Mouse (Mus musculus) splenic B cell, adult 2 months (primary cell): ENCODE measurements around the gene Samd5.

Source experiments
- DNase-seq: peaks from one replicate; pipeline ENCODE4 v3.0.0-alpha.2; 2011; ENCODE audit warnings: low read depth, low spot score
- H3K27me3 ChIP-seq: 2 replicates; pipeline ENCODE4 v1.6.1; 2012; ENCODE audit warnings: mild to moderate bottlenecking, low read length, moderate library complexity, mixed read lengths; ENCODE audit not compliant: control insufficient read depth, poor library complexity, insufficient read depth, severe bottlenecking
- H3K36me3 ChIP-seq: 2 replicates; pipeline ENCODE4 v1.6.1; 2012; ENCODE audit warnings: mild to moderate bottlenecking, low read length, moderate library complexity, mixed read lengths; ENCODE audit not compliant: control insufficient read depth, poor library complexity, insufficient read depth, severe bottlenecking

The Samd5 gene

DNA sequence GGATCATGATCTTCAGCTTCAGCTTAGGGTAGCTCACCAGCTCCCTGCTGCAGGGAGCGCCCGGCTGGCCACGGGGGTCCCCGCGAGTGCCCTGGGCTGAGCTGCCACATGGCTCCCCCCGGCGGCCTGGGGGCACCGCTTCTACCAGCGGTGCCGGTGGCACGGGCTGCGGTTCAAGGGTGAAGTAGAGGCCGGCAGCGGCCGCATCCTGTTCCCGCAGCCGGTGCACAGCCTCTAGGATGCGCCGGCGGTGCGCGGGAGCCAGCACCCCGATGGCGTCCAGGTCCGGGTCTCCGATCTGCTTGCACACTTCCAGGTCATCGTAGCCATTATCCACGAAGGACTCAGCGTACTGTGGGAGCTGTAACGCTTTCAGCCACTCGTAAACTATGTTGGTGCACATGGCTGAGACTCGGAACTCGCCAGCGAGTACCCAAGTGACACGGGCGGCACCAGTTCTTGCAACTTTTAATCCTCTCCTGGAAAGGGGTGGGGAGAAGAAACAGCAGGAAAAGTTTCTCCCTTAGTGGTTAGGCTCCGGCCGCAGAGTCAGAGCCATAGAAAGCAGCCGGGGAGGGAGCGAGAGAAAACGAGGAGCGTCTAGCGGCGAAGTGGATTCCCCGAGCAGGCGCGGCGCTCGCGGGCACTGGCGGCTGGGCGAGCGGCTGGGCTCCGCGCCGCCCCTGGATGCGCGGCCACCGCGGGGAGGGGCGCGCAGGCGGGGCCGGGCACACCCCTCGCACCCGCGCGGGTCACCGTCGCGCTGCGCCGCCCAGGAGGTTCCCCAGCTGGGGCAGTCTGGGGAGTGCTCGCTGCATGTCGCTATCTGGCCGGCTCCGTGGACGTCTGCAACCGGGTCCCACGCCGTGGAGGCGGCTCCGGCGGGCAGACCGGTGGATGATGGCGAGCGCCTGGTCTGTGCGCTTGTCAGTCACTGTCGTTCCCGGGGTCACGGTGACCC, at the start of gene Samd5:
Samd5 (minus strand) TSS at position 648 of the 961 bp plus-strand sequence.
- no peaks in the 10 kb centered on the region for H3K27me3 ChIP-seq
- DNase-seq: no peak
- H3K36me3 ChIP-seq: no peaks in the 10 kb centered on the region

DNA sequence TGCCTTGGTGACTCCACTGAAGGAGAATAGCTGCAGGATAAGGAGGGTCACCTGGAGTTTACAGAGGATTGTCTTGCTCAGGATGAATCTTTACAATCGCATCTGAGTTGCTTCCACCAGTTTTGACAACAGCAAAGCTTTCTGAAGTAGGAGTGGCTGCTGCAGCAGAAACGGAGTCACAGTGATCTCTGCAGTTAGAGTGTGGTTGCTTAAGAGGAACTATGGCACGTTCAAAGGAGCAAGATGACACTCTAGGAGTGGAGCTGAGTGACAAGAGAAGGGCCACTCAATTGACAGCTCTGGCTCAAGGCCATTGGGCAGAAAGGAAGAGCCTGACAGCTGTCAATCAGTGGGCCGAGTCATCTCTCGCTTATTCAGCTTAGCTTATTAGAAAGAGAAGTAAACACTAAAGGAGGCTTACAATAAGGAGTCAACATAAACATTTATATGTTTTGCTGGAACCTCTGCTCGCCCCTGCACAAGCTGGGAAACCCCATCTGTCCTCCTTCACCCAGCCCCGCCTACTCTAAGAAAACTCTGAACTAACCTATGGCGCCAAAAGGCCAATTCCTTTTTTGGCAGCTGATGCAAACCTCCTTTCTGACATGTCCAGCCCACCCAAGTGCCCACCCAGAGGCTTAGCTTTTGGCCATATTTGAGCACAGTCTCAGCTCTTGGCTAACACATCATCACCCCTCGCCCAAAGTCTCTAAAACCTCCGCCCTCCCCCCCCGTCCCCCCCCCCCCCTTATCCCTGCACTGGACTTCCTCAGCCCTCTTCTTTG, 47.7 kb upstream of the Samd5 start:
- Histone ChIP-seq H3K36me3 (no peaks in the 10 kb centered on the region), H3K27me3 (no peaks in the 10 kb centered on the region)
- DNase-seq: no peak

GRCm38 (mm10) chr10:9720027-9720426, 45.0 kb upstream of the Samd5 start:
- no peaks in the 10 kb centered on the region for H3K27me3 ChIP-seq
- H3K36me3 ChIP-seq: no peaks in the 10 kb centered on the region
- no peak for DNase-seq

DNA sequence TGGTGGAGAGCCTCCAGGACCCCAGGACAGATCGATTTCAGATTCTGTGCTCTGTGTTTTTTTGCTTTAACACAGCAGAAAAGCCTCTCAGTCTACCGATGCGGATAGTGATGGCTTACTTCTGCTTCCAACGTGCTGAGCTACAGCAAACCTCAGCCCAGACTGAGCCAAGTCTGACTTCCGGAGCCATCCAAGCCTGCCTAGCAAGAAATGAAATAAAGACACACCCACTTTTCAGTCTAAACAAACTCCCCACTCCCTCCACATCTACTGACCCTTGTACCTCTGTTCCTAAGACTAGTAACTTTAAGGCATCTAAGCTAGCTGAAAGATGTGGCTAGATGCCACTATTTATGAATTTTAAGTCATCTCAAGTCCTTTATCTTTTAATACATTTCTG, 43.1 kb upstream of the Samd5 start:
- no peaks in the 10 kb centered on the region for H3K27me3 ChIP-seq
- H3K36me3 ChIP-seq: no peaks in the 10 kb centered on the region
- DNase-seq: no peak

DNA sequence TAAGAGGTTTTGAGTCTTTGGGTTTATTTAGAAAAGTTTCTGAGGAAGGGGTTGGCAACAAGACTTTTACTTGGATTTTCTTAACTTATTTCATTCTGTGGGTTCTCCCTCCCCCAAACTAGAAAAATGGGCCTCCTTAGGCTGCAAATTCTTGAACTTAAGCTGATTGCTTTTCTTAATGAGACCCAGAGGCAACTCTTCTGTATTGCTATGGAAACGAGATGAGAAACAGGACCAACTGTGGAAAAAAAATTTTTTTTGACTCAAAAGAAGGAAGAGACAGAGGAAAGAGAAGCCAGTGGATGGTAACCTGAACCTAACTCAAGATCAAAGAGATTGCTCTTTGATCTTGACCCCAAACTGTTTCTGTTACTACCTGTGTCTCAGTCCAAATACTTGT, 29.9 kb upstream of the Samd5 start:
- no peak for DNase-seq
- no peaks in the 10 kb centered on the region for H3K36me3 ChIP-seq
- no peaks in the 10 kb centered on the region for H3K27me3 ChIP-seq

DNA sequence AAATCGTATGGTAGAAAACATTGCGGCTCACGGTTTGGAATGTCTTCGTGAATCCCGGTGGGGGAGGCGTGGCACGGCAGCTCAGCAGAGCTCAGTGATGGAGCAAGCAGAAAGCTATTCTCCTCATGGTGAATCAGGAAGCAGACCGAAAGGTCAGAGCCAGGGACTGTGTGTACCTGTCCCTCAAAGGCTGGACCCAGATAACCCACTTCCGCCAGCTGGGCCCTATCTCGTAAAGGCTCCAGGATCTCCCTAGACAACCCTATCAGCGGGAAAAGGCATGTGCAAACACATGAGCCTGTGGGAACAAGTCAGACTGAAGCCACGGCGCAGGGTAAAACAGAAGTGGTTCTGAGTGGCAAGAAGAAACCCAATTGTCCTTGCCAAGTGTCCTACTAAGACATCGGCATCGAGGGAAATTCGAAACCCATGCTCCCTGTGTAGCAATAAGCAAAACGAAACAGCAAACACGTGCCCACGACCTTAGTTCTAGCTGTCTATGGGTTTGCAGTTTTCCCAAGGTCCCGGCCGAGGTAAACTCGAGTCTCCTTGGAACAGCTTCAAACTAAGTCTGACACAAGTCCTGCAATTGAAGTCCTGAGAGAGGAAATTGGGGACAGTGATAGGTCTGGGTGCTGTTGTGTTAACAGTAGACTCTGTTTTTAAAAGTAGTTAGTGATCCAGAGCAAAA, 24.2 kb upstream of the Samd5 start:
- no peaks in the 10 kb centered on the region for H3K36me3 ChIP-seq

DNA sequence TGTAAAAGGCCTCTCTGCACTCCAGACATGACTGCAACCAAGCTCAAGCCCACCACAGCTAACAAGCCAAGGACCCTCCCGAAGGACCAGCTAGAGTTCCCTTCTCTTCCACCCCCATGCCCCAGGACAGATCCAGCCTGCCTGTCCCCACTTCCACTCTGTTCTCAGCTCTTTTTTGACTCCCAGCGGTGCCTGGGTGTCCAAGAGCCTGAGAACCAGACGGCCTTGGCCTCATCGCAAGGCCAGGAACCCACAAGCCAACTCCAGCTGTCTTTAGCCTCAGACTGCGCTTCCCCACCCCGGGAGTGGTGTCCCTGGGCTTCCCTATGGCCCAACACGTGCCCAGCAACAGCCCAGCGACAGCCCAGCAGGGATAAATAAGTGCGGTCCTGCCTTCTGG, 23.1 kb upstream of the Samd5 start:
- DNase-seq: no peak
- no peaks in the 10 kb centered on the region for H3K27me3 ChIP-seq
- H3K36me3 ChIP-seq: no peaks in the 10 kb centered on the region

More for the DNA sequence above, 24.2 kb upstream of the Samd5 start:
- no peak for DNase-seq
- H3K27me3 ChIP-seq: no peaks in the 10 kb centered on the region

DNA sequence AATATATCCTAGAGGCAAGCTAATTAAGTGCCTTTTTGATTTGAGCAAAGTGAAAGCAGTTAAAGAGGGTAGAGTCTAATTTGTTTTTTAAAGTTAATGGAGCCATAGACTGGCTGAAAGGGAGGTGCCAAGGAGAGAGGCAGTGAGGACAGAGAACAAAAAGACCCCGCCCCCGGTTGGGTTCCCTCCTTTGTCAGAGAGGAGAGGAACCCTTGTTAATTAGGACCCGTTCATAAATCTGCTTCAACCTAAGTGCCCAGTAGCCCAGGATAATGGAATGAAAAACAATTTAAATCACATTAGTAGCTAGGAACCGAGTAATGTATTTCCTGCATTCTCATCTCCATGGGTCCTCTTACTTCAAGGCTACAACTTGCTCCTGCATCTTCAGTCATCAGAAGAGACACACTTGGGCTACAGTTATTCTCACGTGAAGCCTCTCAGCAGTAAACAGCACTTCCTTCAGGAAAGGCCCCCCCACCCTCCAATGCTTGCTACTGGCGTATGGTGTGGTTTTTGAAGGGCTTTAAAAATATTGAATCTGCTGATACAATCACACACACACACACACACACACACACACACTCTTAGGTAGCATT, 21.6 kb upstream of the Samd5 start:
- Histone ChIP-seq H3K36me3 (no peaks in the 10 kb centered on the region), H3K27me3 (no peaks in the 10 kb centered on the region)
- no peak for DNase-seq

DNA sequence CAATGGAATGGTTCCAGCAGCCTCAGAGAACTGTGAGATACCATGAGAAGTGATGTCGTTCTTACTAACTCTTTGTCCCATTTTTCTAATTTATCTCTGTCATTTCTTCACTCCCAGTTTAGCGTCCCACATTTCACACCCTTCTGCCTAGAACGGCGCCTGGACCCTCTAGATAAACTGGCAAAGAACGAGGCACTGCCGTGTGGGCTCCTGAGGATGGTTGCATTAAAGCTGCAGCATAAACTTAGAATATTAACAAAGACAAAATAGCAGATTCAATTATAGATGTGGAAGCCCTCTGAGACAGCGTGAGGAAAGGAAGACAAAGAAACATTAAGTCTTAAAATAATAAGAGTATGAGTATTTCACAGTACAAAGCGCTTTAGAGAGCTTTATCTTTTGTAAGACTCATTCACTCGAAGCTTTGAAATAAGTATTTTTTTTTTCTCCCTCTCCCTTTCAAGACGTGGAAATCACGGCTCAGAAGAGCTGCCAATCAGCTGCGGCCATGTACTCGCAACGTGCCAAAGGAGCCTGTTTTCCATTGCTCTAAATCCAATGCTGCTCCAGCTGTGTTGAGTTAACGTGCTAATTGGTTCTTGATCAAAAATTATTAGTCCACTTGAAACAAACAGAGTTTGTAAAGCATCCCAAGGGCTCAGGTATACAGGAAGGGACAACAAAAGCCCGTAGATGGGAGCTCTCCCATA, 19.1 kb upstream of the Samd5 start:
- no peak for DNase-seq
- Histone ChIP-seq H3K36me3 (no peaks in the 10 kb centered on the region), H3K27me3 (no peaks in the 10 kb centered on the region)

DNA sequence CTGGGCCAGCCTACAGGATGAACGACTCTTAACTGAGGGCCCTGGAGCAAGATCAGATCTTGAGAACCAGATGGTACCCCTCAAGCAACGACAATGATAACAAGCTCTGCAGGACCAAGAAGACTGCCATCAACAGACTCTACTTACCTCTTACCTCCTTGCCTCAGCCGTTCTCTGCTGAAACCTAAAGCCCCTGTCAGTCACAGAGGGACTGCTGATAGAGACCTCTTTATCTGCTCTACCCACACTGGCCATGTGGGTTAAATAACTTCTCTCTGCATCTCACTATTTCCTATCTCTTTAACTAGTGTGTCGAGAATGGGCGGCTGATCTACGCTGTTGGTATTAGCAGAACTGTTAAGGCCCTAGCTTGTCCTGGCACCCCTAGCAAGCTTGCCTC, 5.9 kb upstream of the Samd5 start:
- Histone ChIP-seq H3K36me3 (no peaks in the 10 kb centered on the region), H3K27me3 (no peaks in the 10 kb centered on the region)
- no peak for DNase-seq

GRCm38 (mm10) chr10:9679911-9680310, 4.9 kb upstream of the Samd5 start:
- Histone ChIP-seq H3K36me3 (no peaks in the 10 kb centered on the region), H3K27me3 (no peaks in the 10 kb centered on the region)
- DNase-seq: no peak

DNA sequence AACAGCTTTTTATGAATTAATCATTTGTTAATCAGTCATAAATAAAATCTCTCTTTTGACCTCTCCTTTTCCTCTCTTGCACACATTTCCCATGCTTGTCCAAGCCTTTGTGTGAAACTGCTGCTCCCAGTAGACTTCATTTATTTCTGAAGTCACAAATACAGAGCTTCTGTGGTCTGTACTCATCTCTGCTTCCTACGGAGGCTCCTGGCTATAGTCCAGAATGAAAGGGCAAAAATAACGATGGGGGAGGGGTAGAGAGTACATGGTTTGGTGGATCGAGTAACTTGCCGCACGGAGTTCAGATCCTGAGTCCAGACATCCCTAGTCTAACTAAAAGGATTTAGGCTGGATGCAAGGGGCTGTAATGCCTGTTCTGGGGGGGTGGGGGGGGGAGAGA, 3.1 kb upstream of the Samd5 start:
- H3K36me3 ChIP-seq: no peaks in the 10 kb centered on the region
- no peaks in the 10 kb centered on the region for H3K27me3 ChIP-seq
- DNase-seq: no peak

DNA sequence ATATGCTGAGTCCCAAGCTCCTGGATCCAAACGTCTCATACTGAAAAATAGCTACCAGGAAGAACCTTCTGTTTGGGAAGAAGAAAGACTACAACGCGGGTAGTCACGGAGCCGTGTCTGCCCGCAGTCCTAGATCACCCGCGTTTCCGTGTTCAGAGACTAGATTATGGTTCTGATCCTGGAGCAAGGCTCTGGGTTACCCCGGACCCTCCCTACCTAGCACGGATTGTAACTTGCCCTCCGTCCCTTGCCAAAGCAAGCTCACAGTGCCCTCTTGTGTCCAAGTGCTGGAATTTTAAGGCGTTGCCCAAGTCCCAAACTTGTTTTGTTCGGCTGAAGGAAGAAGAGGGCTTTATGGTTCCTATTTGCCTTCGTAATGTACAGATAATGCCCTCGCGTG, 1.9 kb upstream of the Samd5 start:
- peak; percentile 19 for DNase-seq
- no peaks in the 10 kb centered on the region for H3K27me3 ChIP-seq
- no peaks in the 10 kb centered on the region for H3K36me3 ChIP-seq

DNA sequence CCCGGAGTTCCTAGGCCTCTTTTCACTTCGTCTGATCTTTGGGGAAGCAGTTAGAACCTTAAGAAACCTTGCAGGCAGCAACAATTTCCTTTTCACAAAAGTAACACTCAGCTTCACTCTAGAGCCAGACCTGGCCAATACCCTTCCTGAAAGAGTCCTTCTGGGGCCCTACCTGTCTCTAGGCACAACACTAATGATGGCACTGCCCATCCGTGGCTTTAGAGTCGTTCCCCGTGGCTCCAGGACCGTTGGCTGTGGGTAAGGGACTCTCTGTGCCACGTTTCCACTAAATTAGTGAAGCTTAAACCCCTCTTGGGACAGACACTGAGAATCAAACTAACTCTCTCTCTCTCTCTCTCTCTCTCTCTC, 1.4 kb upstream of the Samd5 start:
- Histone ChIP-seq H3K27me3 (no peaks in the 10 kb centered on the region), H3K36me3 (no peaks in the 10 kb centered on the region)
- DNase-seq: no peak
